Mouse (Mus musculus): ENCODE results near the gene Esx1.

Esx1 gene

GRCm38 (mm10) chrX:137121718-137122117, at the start of gene Esx1:
Gene Esx1, minus strand, starts transcription at chrX:137122083.
- no peak for DNase-seq (ENCODE audit: low spot score)

DNA sequence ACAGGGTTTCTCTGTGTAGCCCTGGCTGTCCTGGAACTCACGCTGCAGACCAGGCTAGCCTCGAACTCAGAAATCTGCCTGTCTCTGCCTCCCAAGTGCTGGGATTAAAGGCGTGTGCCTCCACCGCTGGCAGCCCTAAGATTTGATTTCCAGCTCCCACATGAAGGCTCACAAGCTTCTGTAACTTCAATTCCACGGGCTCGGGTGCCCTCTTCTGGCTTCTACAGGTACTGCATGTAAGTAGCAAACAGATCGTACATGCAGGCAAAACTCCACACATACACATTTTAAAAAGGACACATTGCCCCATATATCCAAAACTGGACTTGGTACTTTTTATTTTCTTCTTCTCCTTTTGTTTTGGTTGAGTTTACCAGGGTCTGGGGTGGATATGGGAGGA, 48.1 kb upstream of the Esx1 start:
- no peak for DNase-seq (ENCODE audit: low spot score)

DNA sequence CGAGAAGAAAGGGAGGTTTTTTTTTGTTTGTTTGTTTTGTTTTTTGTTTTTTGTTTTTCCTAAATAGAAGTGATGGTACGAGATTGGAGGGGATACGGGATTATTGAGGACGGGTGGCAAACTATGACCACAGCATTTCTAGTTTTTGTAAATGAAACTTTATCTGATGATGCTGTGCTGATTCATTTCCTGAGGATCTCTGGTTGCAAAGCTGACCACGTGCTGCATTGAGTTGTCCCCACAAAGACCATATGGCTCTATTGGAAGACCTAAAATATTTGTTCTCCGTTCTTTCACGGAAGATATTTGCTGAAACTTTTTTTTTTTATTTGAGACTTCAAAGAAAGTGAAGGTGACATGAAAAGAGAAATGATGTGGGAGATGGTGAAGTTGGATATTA, 45.8 kb upstream of the Esx1 start:
- DNase-seq (ENCODE audit: low spot score), result no peak

DNA sequence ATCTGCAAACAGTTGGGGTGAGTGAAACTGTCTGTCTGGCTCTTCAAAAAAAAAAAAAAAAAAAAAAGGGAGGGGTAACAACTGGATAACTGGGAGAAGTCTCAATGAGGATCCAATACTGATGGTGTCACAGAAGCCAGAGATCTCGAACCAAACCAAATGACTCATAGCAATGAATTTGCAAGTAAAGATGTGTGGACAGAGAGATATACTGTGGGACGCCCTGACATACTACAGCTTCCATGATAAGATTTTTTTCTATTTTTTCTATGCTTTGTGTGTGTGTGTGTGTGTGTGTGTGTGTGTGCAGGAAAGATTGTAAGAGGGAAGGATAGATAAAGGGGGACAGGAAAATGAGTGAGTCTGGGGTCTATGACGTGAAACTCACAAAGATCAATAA, 43.7 kb upstream of the Esx1 start:
- DNase-seq (ENCODE audit: low spot score), result no peak

DNA sequence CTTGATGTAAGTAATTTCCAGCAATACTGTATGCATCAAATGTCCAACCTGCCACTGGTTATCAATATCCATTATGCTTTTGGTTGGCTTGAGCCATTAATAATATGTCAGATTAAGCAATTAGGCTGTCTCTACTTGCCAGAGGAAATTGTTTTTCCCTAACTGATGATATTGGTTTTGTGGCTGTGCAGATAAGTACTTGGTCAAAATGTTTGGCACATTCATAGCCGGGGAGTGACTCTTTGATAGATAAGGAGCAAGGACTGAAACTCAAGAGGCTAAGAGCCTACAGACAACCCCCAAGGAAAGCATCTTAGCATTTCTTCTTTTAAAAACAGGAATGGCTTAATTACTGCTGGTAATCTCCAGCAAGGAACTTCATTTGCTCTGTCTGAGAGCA, 40.8 kb upstream of the Esx1 start:
- no peak for DNase-seq (ENCODE audit: low spot score)

GRCm38 (mm10) chrX:137160971-137161370, 39.1 kb upstream of the Esx1 start:
- no peak for DNase-seq (ENCODE audit: low spot score)

DNA sequence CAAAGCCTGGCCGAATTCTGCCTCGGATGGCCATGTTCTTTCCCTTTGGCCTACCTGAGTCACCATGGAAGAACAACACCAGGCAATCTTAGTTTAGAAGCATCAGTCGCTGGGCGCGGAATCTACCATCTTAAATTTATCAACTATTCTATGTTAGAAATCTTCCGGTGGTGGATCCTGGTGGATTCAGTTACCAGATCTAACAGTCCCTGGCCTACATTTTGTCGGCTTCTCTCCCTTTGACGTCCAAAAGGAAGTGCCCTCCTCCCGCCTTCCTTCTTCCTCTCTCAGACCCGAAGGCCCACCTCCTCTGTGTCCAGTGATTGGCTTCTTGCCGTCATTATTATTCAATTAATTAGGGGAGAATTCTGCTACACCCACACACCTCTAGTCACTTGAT, 27.2 kb upstream of the Esx1 start:
- no peak for DNase-seq (ENCODE audit: low spot score)

GRCm38 (mm10) chrX:137144674-137145073, 22.8 kb upstream of the Esx1 start:
- no peak for DNase-seq (ENCODE audit: low spot score)

- DNase-seq (ENCODE audit: low spot score), result no peak
These were observed 21.8 kb upstream of the Esx1 start for GRCm38 (mm10) chrX:137143726-137144125.

DNA sequence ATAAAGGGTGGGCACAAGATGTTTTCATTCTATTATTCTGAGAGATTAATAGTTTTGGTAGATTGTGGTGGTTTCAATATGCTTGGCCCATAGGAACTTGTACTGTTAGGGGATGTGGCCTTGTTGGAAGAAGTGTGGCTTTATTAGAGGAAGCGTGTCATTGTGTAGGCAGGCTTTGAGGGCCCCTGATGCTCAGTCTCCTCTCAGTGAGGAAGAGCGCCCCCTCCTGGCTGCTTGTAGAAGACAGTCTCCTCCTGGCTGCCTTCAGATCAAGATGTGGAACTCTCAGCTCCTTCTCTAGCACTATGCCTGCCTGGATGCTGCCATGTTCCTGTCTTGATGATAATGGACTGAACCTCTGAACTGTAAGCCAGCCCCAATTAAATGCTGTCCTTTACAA, 20.7 kb upstream of the Esx1 start:
- DNase-seq (ENCODE audit: low spot score), result no peak

DNA sequence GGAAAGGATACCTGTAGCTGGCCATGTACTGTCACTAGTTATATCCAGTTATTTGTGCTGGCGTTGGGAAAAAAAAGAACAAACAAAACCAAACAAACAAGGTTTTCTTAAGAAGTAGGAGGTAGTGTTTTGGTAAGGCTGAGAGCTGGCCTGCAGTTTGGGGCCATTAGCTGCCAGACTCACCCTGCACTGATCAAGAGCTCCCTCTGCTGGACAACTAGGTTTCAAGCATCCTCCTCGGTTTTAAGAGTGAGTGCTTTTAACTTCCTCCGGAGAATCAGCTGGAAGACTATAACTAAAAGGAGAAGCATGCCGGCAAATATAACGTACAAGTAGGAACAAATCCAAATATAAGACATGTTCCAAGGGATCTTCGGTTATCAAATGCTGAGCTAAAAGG, 19.8 kb upstream of the Esx1 start:
- no peak for DNase-seq (ENCODE audit: low spot score)

- DNase-seq (ENCODE audit: low spot score), result no peak
These were observed 5.7 kb upstream of the Esx1 start for GRCm38 (mm10) chrX:137127542-137127941.

- DNase-seq (ENCODE audit: low spot score), result no peak
These were observed 2.0 kb downstream of the Esx1 start for GRCm38 (mm10) chrX:137119675-137120423.

DNA sequence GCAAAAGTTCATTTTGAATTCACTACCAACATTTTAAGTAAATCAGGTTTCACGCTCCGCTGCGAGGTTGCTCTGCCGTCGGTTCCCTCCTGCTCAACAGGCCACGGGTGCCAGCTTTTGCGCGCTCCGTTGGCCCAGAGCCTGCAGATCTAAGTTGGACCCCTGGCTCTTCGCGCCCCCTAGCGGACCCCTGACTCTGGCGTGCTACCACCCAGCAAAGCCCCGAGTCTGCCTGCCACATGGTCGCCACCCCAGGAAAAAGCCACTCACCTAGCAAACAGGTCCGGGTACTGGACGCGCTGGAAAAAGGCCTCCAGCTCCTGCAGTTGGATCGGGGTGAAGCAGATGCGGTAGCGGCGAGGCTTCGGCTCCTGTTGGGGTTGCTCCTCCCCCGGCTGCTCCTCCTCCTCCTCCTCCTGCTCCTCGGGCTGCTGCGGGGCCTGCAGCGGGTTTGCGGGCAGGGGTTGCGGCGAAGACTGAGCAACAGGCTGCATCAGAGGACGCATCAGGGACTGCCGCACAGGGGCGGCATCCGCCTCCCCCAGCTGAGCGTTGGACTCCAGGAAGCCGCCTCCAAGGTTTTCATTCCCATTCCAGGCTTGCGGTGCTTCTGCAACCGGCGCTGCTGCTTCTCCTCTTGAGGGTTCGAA, 3.7 kb downstream of the Esx1 start:
- DNase-seq (ENCODE audit: low spot score), result peak; percentile 14

DNA sequence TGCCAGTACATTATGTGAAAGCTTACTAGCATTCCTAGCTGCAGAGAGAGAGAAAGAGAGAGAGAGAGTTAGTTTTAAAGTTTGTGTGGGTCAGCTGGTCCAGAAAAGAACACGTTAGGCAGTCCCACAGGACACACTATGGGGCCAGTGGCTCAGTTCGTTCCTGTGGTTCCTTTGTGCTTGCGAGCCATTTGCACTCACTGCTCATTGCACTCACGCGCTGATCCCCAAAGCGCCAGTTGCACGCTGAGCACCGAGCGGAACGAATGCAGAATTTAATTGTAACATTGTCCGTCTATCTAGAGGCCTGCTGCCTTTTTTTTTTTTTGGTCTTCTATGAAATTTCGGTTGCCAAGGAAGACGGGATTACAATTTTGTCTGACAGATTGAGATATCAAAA, 15.4 kb downstream of the Esx1 start:
- DNase-seq (ENCODE audit: low spot score), result no peak

- no peak for DNase-seq (ENCODE audit: low spot score)
These were observed 17.4 kb downstream of the Esx1 start for GRCm38 (mm10) chrX:137104531-137104930.

Data from ovary, postnatal 10 days (tissue).